Mouse (Mus musculus): ENCODE measurements around the gene Ttll9.

GRCm38 (mm10) chr2:153026052-153026451 is 63.8 kb downstream of the Ttll9 start:
- no peak for TF ChIP-seq CTCF (IDR thresholded peaks at IDR 0.05; ENCODE audit: extremely low read depth, insufficient read length, insufficient replicate concordance, low read depth, low read length)
- no peak for TF ChIP-seq POLR2A (IDR thresholded peaks at IDR 0.05; ENCODE audit: low read depth, low read length)
